Mouse (Mus musculus) forebrain, embryonic 16.5 days (tissue): ENCODE measurements around the gene Vmn1r137. TPM values are rescaled to one million over a fixed set of nuclear protein-coding genes. Genes with fewer than 3 reads are reported as not detected.
"Not testable (repeated sequence)": the region's sequence is repeated elsewhere in the genome, so short reads cannot be mapped to it uniquely, and the experiment has no call there.

Experiments used
- ATAC-seq: fragments of 200-750 bp; cut with Nextera tagmentation; 2 replicates; pipeline ENCODE4 v1.8.0; 2017; ENCODE audit warnings: mild to moderate bottlenecking, moderate library complexity
- H3K27ac ChIP-seq: fragments of 300-500 bp; sonication (generic); 2 replicates; pipeline ENCODE4 v1.5.1; 2014; ENCODE audit warnings: low read length, control low read depth
- H3K27me3 ChIP-seq: fragments of 300-500 bp; sonication (generic); replicated peaks from 2 replicates; pipeline ENCODE4 v1.6.1; 2014; ENCODE audit warnings: low read length; ENCODE audit not compliant: control insufficient read depth, insufficient read depth
- H3K36me3 ChIP-seq: fragments of 300-500 bp; sonication (generic); 2 replicates; pipeline ENCODE4 v1.6.1; 2014; ENCODE audit not compliant: control insufficient read depth, insufficient read depth
- H3K4me1 ChIP-seq: fragments of 300-500 bp; sonication (generic); replicated peaks from 2 replicates; pipeline ENCODE4 v1.6.1; 2014; ENCODE audit warnings: low read length; ENCODE audit not compliant: control insufficient read depth, insufficient read depth
- H3K4me2 ChIP-seq: fragments of 300-500 bp; sonication (generic); 2 replicates; pipeline ENCODE4 v1.6.1; 2014; ENCODE audit warnings: mild to moderate bottlenecking, low read length, control low read depth
- H3K4me3 ChIP-seq: fragments of 300-500 bp; sonication (generic); replicated peaks from 2 replicates; pipeline ENCODE4 v1.5.1; 2014; ENCODE audit warnings: mild to moderate bottlenecking, low read length, control low read depth
- H3K9ac ChIP-seq: fragments of 300-500 bp; sonication (generic); replicated peaks from 2 replicates; pipeline ENCODE4 v1.6.1; 2014; ENCODE audit warnings: low read depth, low read length, control low read depth
- H3K9me3 ChIP-seq: fragments of 300-500 bp; sonication (generic); 2 replicates; pipeline ENCODE4 v1.6.1; 2016; ENCODE audit warnings: low read length; ENCODE audit not compliant: control insufficient read depth
- WGBS: fragments of 180-500 bp; shearing (Covaris S2); extraction: QIAGEN DNeasy Blood & Tissue Kit; methylation state at CpG from one replicate; pipeline ENCODE4 v1.1.7; 2014; 5-methylcytosine and 5-hydroxymethylcytosine counted together
- polyA plus RNA-seq: library from polyadenylated mRNA; unstranded; fragments of >200 nt; fragmentation: Nextera tagmentation; extraction: Ambion mirVana; gene quantifications from 2 replicates; pipeline ENCODE4 v1.2.1, GENCODE M21; 2015

The Vmn1r137 gene
- polyA plus RNA-seq, result not detected in 2 replicates

DNA sequence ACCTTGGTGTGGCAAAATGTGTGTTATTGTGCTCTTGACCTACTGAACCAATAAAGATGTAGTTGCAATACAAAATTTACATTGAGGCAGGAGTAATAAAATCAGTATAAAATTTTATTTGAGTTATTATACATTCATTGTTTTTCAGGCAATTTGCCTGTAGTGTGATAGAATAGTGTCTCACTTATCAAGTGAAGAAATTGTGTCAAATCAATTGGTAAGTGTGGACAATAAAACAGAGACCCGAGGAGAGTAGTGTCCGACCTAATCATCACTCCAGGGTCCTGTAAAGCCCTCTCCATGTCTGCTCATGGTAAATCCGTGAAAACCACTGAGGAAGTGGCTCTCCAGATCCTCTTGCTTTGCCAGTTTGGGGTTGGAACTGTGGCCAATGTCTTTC, at the start of gene Vmn1r137:
Vmn1r137 (plus strand) TSS at position 301 of the 400 bp plus-strand sequence.
- H3K4me1 ChIP-seq, ATAC-seq, H3K27ac ChIP-seq: not testable (repeated sequence)

DNA sequence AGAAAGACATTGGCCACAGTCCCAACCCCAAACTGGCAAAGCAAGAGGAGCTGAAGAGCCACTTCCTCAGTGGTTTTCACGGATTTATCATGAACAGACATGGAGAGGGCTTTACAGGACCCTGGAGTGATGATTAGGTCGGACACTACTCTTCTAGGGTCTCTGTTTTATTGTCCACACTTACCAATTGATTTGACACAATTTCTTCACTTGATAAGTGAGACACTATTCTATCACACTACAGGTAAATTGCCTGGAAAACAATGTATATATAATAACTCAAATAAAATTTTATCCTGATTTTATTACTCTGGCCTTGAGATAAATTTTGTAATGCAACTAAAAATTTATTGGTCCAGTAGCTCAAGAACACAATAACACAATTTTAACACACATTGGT, 34.4 kb downstream of the Vmn1r137 start, which contains the start of gene Vmn1r138:
Vmn1r138 (minus strand) TSS at position 101 of the 400 bp plus-strand sequence.
- not testable (repeated sequence) for H3K27me3 ChIP-seq, ATAC-seq, H3K27ac ChIP-seq, H3K9ac ChIP-seq, H3K9me3 ChIP-seq, H3K36me3 ChIP-seq, H3K4me2 ChIP-seq, H3K4me3 ChIP-seq, H3K4me1 ChIP-seq
- no CpG with 5 or more reads among the region's 2 CpGs for WGBS

More for the DNA sequence above, at the start of gene Vmn1r137:
- not testable (repeated sequence) for H3K9ac ChIP-seq, H3K4me3 ChIP-seq, H3K4me2 ChIP-seq, H3K36me3 ChIP-seq, H3K9me3 ChIP-seq, H3K27me3 ChIP-seq
- no CpG with 5 or more reads among the region's 3 CpGs for WGBS

Other genes starting within 250 kb of the Vmn1r137 start
- not detected in 2 replicates for gene Gm4175, start 233.1 kb upstream of the Vmn1r137 start, polyA plus RNA-seq
- not detected in 2 replicates for gene Gm4177, start 197.9 kb upstream of the Vmn1r137 start, polyA plus RNA-seq
- not detected in 2 replicates for gene Vmn1r135, start 162.2 kb upstream of the Vmn1r137 start, polyA plus RNA-seq
- not detected in 2 replicates for gene Gm5725, start 150.3 kb upstream of the Vmn1r137 start, polyA plus RNA-seq
- not detected in 2 replicates for gene Gm5891, start 73.3 kb upstream of the Vmn1r137 start, polyA plus RNA-seq
- gene Vmn1r138, start 34.3 kb downstream of the Vmn1r137 start, polyA plus RNA-seq, result not detected in 2 replicates
- not detected in 2 replicates for gene Gm6176, start 61.7 kb downstream of the Vmn1r137 start, polyA plus RNA-seq
- gene Vmn1r139, start 74.5 kb downstream of the Vmn1r137 start, polyA plus RNA-seq, result not detected in 2 replicates
- gene Gm16451, start 123.7 kb downstream of the Vmn1r137 start, polyA plus RNA-seq, result not detected in 2 replicates
- gene Gm10666, start 140.2 kb downstream of the Vmn1r137 start, polyA plus RNA-seq, result not detected in 2 replicates
- not detected in 2 replicates for gene Vmn1r142, start 169.4 kb downstream of the Vmn1r137 start, polyA plus RNA-seq
- gene Vmn1r143, start 194.8 kb downstream of the Vmn1r137 start, polyA plus RNA-seq, result not detected in 2 replicates
- gene Gm8653, start 206.7 kb downstream of the Vmn1r137 start, polyA plus RNA-seq, result not detected in 2 replicates
- gene Gm8453, start 234.9 kb downstream of the Vmn1r137 start, polyA plus RNA-seq, result not detected in 2 replicates